Mouse (Mus musculus) cerebellum, adult 9-10 months (tissue): ENCODE results near the gene Acox3.
A peak's percentile ranks its signal among the peaks of the same experiment; 100 is the strongest.

Experiments used
- DNase-seq: peaks from one replicate; pipeline ENCODE4 v3.0.0; 2022

Acox3 gene

DNA sequence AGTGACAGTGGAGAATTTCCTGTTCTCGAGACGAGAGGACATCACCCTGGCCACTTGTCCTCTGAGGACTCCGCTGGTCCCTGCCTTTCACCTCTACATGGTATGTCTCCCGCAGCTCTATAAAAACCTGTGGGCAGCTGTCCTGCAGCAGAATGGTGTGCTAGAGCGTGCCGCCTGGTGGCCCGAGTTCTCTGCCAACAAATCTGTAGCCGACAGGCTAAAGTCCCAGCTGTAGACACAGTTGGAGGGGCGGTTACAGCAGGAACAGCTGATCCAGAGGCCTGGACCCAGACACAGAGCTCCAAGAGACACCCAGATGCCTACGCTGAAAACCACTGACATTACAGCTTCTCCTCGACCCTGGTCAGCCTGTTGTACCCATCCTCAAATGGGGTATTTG is 29.1 kb downstream of the Acox3 start:
- DNase-seq: no peak

DNA sequence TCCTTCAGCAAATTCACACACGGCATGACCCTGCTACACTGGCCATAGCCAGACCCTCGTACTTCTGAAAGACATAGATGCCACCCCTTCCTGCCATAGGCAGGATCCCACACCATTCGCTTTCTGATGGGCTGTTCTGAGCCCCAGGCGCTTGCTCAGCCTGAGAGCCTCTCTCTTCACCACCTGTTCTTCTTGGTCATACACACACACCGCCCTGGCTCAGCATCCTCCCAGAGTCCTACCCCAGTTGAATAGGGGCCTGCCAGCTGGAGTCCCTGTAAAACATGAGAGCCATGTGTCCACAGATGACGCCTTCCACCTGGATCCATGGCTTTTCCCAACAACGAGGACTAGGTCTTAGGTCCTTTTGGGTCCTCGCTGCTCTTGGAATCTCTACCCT is 29.9 kb downstream of the Acox3 start:
- DNase-seq: no peak

DNA sequence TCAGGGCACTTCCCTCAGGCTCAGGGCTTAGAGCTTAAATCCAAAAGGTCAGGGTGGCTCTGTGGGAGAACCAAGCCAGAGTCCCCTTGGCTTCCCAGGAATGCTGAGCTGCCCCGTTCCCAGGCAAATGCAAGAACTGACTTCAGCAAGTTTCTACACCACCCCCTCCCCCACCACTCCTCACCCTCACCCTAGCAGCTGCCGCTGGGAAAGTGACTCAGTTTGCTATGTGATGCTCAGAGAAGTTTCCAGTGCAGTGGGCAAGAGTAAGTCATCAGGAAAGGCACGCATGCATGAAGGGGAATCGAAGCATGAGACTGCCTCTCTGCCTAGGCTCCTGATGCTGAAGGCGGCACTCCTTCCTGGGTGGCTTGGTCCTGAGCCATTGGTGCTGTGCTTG is 34.1 kb downstream of the Acox3 start:
- DNase-seq: no peak

- no peak for DNase-seq
Observed at GRCm38 (mm10) chr5:35621114-35621513, 38.3 kb downstream of the Acox3 start.

DNA sequence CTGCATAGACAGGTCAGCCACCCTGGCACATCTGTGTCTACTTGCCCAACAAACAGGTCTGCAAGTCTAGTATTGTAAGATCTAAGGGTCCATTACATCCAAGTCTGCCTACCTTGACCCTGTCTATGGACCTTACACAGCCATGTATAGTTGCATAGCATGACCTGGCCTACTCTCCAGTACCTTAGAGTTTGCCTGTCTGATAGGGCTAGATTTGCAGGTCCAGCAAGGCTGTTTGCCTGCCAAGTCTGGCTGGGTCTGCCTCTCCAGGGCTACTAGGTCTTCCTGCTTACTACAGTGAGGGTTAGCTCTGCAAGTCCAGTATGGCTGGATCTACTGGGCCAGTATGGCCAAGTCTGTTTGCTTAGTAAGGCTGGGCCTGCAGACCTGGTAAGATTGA is 41.0 kb downstream of the Acox3 start:
- no peak for DNase-seq

DNA sequence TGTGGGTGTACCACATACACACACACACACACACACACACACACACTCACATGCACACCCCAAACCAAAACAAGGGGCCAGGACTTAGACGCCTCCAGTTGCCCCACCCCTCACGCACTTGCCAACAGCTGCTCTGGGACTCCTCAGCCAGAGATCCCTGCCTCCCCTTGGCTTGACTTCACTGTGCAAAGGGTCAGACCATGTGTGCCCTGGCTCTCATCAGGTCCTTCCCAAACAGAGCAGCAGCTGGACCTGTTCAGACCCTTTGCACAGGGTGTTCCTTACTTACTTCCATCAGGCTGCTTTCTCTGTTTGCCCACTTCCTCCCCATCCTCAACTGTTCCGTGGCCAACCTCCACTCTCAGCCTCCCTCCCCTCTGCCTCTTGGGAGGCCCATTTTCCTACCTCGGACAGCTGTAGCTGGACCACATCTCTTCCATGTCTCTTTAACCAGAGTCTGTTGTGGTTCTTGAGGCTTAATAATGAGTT is 42.0 kb downstream of the Acox3 start:
- DNase-seq: no peak

DNA sequence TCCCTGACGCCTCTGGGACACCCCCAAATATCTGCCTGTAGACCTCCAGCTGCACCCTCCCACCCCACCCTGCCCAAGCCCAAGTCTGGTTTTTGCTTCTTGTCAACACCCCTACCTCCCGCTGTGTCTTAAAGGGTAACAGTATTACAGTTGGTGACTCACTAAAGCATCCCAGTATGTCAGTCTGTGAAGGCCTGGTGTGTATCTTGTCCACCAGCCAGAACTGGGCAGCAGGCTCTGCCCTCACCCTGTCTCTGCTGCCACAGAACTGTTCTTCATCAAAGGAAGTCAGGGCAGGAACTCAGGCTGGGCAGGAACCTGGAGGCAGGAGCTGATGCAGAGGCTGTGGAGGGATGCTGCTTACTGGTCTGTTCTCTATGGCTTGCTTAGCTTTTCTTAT is 43.6 kb downstream of the Acox3 start:
- DNase-seq: no peak

- no peak for DNase-seq
Observed at GRCm38 (mm10) chr5:35627307-35627840, 44.5 kb downstream of the Acox3 start.

GRCm38 (mm10) chr5:35628685-35629084 is 45.8 kb downstream of the Acox3 start:
- peak; percentile 11 for DNase-seq

DNA sequence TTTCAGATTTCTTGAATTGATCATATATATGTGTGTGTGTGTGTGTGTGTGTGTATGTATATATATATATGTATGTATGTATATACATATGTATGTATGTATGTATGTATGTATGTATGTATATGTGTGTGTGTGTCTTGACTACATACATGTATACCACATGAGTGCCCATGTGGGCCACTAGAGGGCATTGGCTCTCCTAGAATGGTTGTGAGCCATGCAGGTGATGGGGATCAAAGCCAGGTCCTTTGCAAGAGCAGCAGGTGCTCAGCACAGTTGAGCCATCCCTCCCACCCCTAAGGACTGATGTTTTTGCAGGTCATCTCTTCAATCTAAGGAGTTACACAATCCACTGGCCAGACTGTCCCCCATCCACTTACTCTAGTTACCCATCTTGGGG is 46.5 kb downstream of the Acox3 start:
- no peak for DNase-seq

- no peak for DNase-seq
Observed at GRCm38 (mm10) chr5:35630706-35631105, 47.9 kb downstream of the Acox3 start.

- DNase-seq: no peak
Observed at GRCm38 (mm10) chr5:35631224-35631623, 48.4 kb downstream of the Acox3 start.

DNA sequence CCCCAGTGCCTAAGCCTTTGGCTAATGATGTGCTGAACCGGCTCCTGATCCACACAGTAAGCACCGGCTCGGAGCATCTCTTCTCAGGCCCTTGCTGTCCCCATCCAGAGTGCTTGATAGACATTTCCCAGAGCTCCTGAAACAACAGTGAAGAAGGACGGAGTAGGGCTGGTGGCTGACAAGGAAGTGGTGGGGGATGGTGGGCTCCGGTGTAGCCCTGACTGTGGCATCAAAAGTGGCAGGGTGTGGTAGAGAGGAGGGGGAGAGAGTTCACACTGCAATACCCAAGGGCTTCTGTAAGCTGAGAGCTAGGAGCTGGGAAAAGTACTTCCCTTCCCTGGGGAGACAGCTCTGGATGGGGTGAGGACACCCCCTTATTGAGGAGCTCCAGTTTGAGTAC is 48.9 kb downstream of the Acox3 start:
- DNase-seq: no peak

DNA sequence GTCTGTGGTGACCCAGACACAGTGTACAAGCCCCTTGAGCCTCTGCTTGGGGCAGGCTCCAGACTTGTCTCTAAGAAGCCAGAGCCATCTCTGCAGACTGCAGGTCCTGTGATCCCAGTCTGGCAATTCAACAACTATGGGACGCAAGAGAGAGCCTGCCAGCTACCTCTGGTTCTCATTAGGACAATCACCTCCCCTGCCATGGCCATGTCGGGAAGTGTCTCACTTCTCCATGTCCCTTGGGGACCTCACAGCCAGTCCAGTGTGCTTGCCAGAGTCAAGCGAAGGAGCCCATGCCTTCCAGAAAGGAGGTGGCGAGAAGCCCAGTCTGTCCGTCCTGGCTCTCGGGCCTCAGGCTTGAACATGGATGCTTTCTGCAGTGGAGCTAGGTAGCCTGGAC is 50.0 kb downstream of the Acox3 start:
- DNase-seq: no peak

DNA sequence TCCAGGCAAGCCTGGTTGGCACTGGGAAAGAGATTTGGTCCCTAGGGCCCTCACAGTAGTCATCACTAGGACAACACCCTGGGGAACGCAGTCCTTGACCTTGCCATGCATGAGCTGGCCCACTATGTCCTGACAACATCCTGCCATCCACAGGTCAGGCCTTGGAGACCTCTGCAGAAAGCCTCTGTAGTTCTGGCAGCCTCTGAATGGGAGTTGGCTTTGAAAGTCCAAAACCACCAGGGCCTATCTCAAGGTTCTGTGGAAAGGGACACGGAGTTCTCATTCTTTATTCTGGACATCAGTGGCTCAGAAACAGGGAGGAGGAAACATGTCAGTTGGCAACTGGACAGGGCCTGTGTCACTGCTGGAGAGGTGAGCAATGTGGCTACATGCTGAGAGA is 53.2 kb downstream of the Acox3 start:
- no peak for DNase-seq

GRCm38 (mm10) chr5:35641961-35642584 is 59.2 kb downstream of the Acox3 start:
- DNase-seq: no peak

DNA sequence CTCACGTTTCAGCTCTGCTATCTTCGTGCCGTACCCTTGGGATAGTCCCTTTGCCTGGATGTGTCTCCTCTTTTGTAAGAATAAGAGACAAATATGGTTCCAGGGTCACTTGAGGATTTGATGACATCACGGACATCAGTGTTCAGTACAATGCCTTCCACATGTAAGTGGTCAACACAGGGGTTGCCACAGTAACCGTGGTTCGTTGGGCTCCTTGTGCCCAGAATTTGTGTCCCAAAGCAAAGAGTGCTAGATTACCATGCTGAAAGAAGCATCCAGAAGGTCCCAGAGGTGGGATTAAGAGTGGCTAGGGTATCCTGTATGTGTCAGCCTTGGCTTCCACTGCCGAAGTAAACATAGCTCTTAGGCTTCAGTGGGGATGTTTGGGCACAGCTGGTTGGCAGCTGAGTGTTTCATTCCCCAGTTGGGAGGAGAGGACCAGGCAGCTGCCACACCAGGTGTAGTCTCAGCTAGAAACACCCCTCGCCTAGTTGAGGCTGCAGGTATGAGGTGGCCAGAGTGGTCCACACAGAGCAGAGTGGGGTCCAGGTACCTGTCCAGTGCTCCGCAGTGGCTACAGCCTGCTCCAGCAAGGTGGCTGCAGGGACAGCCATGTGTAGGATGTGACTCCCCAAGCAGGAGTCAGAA is 60.7 kb downstream of the Acox3 start:
- DNase-seq: no peak

DNA sequence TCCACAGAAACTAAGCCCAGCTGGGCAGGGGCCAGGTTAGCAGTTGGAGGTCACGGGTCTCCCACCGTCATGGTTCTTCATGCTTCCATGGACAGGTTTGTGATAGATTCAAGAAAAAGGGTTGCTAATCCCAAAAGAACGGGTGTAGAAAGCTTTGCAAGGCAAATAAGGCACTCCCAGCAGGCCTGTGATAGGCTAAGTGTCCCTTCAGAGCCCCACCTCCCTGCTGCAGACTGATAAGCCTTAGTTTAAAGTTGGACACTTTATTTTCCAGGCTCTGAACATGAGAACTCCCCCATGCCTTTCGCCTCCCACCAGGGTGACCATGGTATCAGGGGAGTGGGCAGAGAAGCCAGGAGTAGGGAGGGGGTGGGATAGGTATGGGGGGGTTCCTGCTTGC is 61.2 kb downstream of the Acox3 start:
- DNase-seq: no peak

GRCm38 (mm10) chr5:35645938-35646493 is 63.2 kb downstream of the Acox3 start:
- DNase-seq: no peak

- no peak for DNase-seq
Observed at GRCm38 (mm10) chr5:35646927-35647326, 64.1 kb downstream of the Acox3 start.

DNA sequence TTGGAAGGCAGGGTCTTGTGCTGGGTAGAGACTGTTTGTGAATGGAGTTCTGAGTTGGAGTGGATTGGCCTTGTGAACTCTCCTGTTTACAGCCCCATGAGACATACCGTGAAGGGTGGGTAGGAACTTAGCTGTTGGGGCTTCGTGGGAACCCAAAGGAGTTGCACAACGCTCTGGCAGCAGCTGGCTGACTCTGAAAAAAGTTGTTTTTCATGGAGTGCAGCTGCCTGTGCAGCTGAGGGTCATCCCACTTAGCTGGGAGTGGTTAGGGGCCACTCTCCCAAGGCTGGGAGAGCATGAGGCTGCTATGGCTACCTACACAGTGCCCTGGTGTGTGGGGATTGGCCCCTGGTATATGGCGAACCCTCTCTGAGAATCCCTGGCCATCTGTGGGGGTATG is 64.7 kb downstream of the Acox3 start:
- no peak for DNase-seq

DNA sequence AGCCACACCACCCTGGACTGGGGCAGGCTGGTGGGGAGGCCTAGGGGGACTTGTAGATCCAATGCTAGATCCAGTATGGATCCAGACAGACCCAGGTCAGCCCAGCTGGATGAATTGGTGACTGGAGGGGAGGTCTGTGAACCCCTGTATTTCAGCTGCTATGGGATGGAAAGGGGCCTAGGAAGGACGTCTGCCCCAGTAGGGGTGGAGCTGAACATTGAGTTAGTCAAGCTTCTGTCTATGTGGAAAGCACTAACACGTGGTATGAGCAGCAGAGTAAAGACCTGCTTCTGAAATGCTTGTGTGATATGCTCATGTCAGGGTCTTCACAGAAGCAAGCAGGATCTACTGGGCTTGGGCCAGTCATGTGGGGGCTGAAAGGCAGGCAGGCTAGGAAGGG is 65.4 kb downstream of the Acox3 start:
- DNase-seq: no peak

DNA sequence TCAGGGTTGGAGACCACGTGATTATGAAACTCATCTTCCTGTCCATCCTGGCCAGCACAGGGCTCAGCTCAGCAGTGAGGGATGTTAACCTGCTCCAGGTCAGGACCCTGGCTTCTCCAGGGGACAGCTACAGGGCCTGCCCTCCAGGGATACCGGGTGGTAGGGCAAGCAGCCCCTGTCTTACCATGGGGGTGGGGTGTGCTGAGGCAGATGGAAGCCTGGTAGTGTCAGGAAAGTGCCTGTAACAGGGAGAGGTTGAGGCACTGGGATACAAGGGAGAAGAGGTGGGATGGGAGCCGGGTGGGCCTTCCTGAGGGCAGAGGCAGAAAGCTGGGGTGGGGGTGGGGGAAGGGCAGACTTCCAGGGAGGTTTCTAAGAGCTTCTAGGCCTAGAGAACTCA is 69.5 kb downstream of the Acox3 start:
- no peak for DNase-seq

GRCm38 (mm10) chr5:35652872-35653271 is 70.0 kb downstream of the Acox3 start:
- no peak for DNase-seq
